Mouse (Mus musculus): Measurements from ENCODE around the gene St3gal4.

Gene St3gal4

DNA sequence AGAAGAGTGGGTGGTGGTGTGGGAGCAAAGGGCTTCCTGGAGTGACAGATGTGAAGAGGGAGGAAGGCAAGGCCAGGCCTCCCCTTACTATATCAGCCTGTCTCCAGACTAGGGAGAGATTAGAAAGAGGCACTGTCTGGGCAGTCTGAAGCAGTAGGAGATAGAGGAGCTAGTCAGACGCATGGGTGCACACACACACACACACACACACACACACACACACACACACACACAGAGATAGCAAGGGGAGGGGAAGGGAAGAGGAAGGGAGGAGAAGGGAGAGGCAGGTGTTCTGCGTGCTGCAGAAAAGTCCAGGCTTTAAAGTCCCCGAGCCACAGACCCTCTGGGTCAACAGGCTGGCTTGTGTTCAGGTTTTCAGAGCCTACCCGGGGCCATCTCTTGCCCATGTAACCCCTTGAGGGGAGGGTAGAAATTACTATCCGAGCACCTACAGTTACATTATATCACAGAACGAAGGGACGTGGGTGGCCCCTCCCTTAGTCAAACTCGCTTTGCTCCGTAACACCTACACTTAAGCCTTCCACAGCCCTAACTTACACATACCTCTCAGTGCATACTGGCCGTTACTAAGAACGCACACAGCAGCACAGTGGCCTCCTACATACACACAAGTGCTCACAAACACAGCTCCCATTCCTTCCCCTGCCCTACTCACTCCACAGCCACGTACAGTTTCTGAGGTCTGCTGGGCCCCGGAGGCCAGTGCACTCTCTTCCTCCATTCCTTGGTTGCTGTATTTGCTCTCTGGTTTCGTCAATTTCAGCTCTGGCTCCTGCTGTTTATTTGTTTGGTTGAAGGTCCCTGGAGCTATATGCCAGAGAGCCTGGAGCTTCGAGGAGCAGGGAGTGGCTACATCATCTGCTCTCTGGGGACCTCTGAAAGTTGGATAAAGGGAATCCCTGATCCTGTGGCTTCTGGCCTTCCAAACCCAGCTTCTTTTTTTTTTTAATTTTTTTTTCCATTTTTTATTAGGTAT is 12.9 kb downstream of the St3gal4 start:
- no peak for DNase-seq (ENCODE audit: low spot score)

GRCm38 (mm10) chr9:35105438-35105837 is 13.6 kb downstream of the St3gal4 start:
- DNase-seq (ENCODE audit: low spot score) = no peak

- no peak for DNase-seq (ENCODE audit: low spot score)
These were observed 14.4 kb downstream of the St3gal4 start for GRCm38 (mm10) chr9:35104711-35105110.

GRCm38 (mm10) chr9:35098762-35099161 is 20.3 kb downstream of the St3gal4 start:
- no peak for DNase-seq (ENCODE audit: low spot score)

- DNase-seq (ENCODE audit: low spot score) = no peak
These were observed 21.2 kb downstream of the St3gal4 start for GRCm38 (mm10) chr9:35097901-35098300.

DNA sequence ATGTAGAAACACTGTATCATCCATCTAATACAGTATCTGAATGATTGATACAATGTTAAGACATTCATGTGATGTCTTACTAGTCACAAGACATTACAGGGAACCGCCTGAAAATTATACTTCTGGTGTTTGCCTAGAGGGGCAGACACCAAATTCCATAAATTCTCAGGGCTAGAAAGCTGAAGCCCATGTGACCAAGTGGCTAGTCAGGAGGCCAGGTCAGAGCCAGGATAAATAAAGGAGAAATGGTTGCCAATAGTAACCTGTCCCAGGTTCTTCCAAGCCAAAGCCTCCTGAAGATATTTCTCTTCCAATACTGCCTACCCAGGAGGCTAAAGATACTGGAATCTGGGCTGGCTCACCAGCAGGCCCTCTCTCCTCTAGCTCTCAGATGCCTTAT is 23.3 kb downstream of the St3gal4 start:
- no peak for DNase-seq (ENCODE audit: low spot score)

DNA sequence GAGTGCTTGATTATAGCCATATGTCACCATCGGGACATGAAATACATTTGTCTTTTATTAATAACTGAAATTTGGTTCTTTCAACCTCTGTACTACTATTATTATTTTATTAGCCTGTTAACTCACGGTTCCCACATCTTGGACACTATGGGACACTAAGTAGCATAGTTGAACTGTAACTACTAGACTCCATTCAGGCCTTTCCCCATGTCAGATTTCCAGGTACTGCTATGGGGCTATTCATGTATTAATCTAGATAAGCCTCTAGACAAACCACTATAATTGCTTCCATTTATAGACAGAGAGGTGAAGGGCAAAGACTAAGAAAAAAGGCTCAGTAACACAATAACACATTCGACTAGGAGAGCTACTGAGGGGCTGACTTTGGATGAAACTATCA is 25.7 kb downstream of the St3gal4 start:
- no peak for DNase-seq (ENCODE audit: low spot score)

GRCm38 (mm10) chr9:35092904-35093303 is 26.2 kb downstream of the St3gal4 start:
- no peak for DNase-seq (ENCODE audit: low spot score)

DNA sequence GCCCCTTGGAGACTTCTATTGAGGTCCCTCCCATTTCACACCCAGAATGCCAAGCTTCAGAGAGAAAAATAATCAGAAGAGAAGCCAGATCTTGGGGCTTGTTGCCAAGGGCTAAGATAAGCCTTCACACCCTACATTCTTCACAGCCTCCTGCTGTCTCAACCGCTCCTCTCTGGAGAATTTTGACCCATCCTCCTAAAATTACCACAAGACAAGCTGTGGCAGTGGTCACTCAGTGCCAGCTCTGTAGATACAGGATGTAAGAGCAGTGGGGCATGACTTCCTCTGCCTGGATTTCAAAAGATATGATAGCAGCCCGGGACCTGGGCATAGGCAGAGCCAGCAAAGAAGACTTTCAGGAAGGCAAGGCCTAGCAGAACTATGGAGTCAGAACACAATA is 57.6 kb downstream of the St3gal4 start:
- DNase-seq (ENCODE audit: low spot score) = no peak

- no peak for DNase-seq (ENCODE audit: low spot score)
These were observed 59.2 kb downstream of the St3gal4 start for GRCm38 (mm10) chr9:35059881-35060280.

DNA sequence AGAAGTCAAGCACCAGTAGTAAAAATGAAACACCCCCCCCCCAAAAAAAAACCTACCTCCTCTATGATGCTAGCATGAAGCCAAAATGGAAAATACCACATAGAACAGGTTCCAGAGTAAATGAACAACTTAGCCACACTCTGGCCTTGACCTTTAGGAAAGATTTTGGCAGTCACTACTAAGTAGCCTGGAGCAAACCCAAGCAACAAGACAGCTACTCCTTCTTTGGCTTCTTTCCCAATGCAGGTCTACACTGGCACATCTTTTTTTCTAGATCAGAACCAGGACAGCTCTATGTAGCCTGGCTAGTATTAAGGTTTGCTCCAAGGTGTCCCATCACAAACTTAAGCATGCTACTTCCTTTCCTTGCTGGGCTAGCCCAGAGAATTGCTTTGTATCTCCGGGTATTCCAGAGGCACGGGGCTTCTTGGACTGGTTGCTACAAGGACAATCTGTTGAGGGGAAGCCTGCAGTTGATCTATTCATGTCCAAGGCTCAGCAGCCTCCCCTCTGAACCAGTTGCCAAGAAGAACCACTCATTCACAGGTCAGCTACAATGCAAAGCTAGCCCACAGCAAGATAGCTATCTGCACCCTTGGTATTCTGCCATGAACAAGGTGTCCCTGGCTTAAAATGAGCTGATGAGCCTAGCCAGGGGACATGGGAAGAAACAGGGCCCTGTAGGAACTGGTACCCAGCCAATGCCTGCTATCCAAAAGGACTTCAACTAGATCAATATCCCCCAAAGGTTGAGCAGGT is 60.3 kb downstream of the St3gal4 start:
- DNase-seq (ENCODE audit: low spot score) = no peak

DNA sequence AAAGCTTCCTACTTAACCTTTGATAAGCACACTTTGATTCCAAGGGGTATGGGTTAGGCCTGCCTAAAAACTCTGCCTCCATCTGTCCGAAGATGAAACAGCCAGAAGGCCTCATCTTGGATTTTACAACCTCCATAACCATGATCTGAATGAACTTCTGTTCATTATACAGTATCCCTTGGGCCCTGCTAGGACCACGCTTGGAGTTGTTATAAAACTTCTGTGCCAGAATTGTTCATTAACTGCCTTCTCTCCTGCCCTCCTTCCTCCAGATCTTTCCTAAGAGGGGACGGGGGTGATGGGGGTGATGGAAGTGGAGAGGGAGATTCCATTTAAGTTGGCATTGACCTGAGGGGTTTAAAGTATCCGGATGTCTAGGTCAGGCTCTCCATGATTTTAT is 60.9 kb downstream of the St3gal4 start:
- no peak for DNase-seq (ENCODE audit: low spot score)

DNA sequence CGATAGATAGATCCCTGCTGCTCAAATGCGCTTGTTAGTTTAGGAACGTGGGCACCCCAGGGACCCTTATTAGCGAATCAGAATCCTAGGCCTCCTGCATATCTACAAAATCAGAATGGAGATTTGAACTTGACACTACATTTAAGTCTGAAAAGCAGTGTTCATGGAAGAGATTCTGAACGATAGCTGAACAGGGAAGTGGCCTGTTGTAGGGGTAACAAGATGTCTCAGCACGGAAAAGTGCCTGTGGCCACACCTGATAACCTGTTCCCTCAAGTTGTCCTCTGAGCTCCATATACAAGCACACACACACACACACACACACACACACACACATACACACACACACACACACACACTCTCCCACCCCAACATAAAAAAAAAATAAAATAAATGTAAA is 61.4 kb downstream of the St3gal4 start:
- DNase-seq (ENCODE audit: low spot score) = no peak

DNA sequence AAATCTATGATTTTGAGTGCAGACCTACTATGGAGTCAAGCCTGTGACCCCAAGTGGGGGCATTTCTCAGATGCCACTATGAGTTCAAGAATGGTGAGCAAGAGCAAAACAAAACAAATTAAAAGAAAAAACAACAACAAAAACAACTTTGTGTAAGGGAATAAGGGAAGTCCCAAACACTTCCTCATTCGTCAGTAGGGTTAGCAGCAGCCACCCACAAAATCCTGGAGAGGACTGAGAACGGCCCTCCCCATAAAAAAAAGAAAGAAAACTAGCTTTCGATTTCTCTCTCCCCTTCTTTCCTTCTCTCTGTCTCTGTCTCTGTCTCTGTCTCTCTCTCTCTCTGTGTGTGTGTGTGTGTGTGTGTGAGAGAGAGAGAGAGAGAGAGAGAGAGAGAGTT is 62.5 kb downstream of the St3gal4 start:
- no peak for DNase-seq (ENCODE audit: low spot score)

GRCm38 (mm10) chr9:35055528-35056330 is 63.3 kb downstream of the St3gal4 start:
- no peak for DNase-seq (ENCODE audit: low spot score)

- no peak for DNase-seq (ENCODE audit: low spot score)
These were observed 65.4 kb downstream of the St3gal4 start for GRCm38 (mm10) chr9:35053669-35054068.

DNA sequence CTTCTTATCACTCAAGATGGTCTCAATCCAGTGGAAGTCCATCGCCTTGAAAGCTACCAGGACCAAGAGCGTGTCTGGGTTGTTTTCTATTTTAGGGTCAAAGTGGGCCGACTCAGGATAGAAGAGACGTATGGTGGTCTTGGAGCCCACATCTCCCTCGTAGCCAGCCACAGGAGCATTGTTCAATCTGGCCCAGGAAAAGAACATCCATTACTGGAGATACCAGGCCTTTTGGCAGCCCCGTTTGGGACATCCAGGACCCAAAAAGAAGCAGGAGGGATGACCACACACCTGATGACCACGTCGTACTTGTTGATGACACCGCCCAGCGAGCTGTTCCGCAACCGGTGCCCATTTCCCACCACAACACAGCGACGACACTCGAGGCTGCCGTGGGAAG is 66.0 kb downstream of the St3gal4 start:
- DNase-seq (ENCODE audit: low spot score) = no peak

GRCm38 (mm10) chr9:35052671-35053070 is 66.4 kb downstream of the St3gal4 start:
- DNase-seq (ENCODE audit: low spot score) = no peak

GRCm38 (mm10) chr9:35051666-35052065 is 67.4 kb downstream of the St3gal4 start:
- DNase-seq (ENCODE audit: low spot score) = no peak

- DNase-seq (ENCODE audit: low spot score) = no peak
These were observed 68.2 kb downstream of the St3gal4 start for GRCm38 (mm10) chr9:35050701-35051454.

GRCm38 (mm10) chr9:35049891-35050527 is 69.1 kb downstream of the St3gal4 start:
- no peak for DNase-seq (ENCODE audit: low spot score)

Measured in ovary, postnatal 14 days (tissue).